Mouse (Mus musculus) leukemia stem cell, adult 10-12 weeks (primary cell): Measurements from ENCODE around the gene Atf5. TPM values are rescaled to one million over a fixed set of nuclear protein-coding genes. Genes with fewer than 3 reads are reported as not detected.

Experiments used
- polyA plus RNA-seq: library from polyadenylated mRNA; stranded (reverse); fragments of >175 nt; gene quantifications from 2 replicates; pipeline ENCODE4 v1.2.3, GENCODE M21; 2012; ENCODE audit warnings: low replicate concordance

Gene Atf5
- polyA plus RNA-seq = 316 and 493 TPM in 2 replicates

DNA sequence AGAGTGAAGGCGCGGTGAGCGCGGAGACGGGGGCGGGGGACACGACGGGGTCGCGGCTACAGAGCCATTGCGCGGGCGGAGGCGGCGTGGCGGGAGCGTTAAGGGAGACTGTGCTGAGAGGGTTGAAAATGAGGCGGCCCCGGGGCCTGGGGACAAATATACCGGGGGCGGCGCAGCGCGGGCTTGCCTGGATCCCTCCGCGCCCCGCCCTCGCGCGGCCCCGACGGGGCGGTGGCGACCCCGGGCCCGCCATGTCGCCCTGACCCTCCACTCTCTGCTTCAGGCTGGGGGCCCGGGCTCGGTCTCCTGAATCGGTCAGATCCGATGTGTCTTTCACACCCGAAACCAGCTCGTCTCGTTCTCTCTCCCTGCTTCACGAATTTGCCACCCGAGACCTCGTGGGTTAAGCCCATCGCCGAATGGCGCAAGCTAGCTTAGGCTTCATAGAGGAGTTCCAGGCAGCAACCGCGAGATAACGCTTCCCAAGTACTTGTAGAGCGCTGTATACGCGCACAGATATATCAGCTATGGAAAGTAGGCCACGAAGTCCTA lies at the start of gene Atf5:
Gene Atf5, minus strand, starts transcription at position 189 of the 552 bp plus-strand sequence.

DNA sequence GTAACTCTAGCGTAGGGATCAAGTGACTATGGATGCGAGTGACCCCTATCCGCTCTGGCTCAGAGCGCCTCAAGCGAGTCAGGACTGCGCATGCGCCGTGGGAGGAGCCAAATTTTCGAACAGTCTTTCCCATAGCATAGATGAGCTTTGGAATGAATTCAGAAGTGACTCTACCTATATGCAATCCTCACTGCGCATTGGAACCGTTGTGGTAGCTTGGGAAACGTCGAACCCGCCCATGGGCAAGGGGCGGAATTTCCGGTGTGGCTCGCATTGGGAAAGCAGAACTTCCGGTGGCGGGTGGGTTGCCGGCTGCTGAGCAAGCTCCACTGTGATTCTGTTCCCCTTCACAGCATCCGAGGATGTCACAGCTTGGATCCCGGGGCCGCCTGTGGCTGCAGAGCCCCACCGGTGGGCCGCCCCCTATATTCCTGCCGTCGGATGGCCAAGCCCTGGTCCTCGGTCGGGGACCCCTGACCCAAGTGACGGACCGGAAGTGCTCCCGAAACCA lies 40.6 kb upstream of the Atf5 start, which contains the start of gene Pnkp:
Gene Pnkp, plus strand, starts transcription at position 98 of the 511 bp plus-strand sequence.

DNA sequence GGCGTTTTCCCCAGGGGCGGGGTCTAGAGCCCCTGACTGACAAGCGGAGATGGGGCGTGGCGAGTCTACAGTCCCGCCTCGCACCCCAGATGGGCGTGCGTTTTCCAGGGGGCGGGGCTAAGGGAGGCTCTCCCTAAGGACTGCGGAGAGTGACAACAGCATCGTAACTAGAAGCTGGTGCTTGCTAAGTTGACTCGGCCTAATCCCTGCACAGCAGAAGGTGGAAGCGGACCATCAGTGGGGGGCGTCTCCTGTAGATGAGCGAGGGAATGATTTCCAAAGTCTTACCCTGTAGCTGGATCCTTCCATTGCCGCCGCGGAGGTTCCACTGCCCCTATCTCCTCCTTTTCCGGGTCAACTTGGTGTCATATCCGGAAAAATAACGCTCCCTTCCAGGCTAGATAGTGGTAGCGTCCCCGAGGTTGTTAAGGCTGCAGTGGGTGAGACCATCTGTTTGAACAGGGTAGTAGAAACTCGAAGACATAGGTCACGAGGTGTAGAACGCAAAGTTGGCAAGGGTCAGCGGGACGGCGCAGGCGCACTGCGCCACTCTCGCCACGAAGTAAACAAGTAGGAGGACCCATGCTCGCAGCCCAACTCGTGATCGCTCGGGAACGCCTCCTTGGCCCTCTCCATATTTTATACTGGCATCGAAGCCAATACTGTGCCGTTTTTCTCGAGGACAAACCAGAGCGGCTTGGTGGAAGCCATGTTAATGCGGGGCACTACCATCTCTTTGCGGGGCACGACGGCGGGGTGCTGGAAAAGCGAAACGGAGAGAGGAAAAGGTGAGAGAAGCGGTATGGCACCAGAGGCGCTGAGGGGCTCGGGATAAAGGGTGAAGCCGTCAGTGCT lies 32.3 kb upstream of the Atf5 start, which contains the start of the genes Akt1s1 and Tbc1d17:
Gene Akt1s1, plus strand, starts transcription at position 431 of the 855 bp plus-strand sequence.
Gene Tbc1d17, minus strand, starts transcription at position 519 of the 855 bp plus-strand sequence.

DNA sequence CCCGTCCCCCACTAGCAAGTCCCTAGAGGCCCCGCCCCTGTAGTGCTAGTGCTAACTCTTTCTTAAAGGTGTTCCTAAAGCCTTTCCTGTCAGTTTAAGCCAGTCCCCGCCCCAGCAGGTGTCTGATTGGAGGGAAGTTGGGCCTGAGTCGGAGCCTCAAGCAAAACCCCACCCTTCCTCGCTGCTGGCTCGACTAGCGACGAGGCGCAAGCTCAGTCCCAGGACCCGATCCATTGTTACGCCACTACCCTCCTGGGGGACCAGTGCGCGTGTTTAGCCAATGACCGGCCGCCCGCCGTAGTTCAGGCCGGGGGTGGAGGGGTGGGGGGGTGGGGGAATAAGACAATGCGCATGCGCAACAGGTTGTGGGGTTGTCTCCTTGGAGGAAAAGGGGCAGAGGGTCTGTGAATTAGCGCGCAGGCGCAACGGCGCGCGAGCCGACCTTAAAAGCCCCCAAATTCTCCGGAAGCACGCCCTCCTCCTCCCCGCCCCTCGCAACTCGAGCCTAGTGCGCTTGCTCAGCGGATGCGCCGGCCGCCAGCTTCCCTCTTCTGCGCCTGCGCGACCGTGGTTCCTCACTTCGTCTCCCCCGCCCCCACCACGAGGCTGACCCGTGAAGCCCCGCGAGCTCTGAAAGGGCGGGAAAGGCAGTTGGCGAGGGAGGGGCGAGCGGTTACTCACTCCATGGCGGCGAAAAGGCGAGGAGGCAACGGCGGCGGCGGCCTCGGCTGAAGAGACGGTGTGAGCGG lies 563 bp downstream of the Atf5 start, which contains the start of the genes Nup62 and Il4i1:
Gene Nup62, plus strand, starts transcription at position 368 of the 749 bp plus-strand sequence.
Gene Il4i1, plus strand, starts transcription at position 667 of the 749 bp plus-strand sequence.

Other genes with a start within 250 kb of the Atf5 start
- gene Napsa, start 244.3 kb downstream of the Atf5 start, polyA plus RNA-seq = 13.3 and 28.4 TPM in 2 replicates
- gene Kcnc3, start 226.0 kb downstream of the Atf5 start, polyA plus RNA-seq = 3.2 and 3.3 TPM in 2 replicates
- gene Myh14, start 145.8 kb downstream of the Atf5 start, polyA plus RNA-seq = 0.11 and 0.28 TPM in 2 replicates
- gene Izumo2, start 107.9 kb downstream of the Atf5 start, polyA plus RNA-seq = not detected in 2 replicates
- 56.2 and 60.7 TPM in 2 replicates for gene Vrk3, start 68.2 kb downstream of the Atf5 start, polyA plus RNA-seq
- 0.19 TPM in 1 of 2 replicates, not detected in the other for gene Zfp473, start 65.6 kb downstream of the Atf5 start, polyA plus RNA-seq
- 34.9 and 262 TPM in 2 replicates for gene Nup62, start 570 bp downstream of the Atf5 start, polyA plus RNA-seq
- gene Il4i1, start 271 bp downstream of the Atf5 start, polyA plus RNA-seq = 32.0 and 50.1 TPM in 2 replicates
- gene Akt1s1, start 32.3 kb upstream of the Atf5 start, polyA plus RNA-seq = 700 and 1,277 TPM in 2 replicates
- 84.2 and 127 TPM in 2 replicates for gene Tbc1d17, start 32.4 kb upstream of the Atf5 start, polyA plus RNA-seq
- gene Pnkp, start 40.5 kb upstream of the Atf5 start, polyA plus RNA-seq = 44.0 and 47.7 TPM in 2 replicates
- gene Ptov1, start 53.1 kb upstream of the Atf5 start, polyA plus RNA-seq = 43.6 and 56.8 TPM in 2 replicates
- gene Med25, start 76.1 kb upstream of the Atf5 start, polyA plus RNA-seq = 556 and 706 TPM in 2 replicates
- 65.8 and 103 TPM in 2 replicates for gene Fuz, start 79.4 kb upstream of the Atf5 start, polyA plus RNA-seq
- gene Ap2a1, start 112.8 kb upstream of the Atf5 start, polyA plus RNA-seq = 202 and 215 TPM in 2 replicates
- 0.42 TPM in 1 of 2 replicates, not detected in the other for gene Tsks, start 126.5 kb upstream of the Atf5 start, polyA plus RNA-seq
- 12.5 and 13.7 TPM in 2 replicates for gene Cpt1c, start 158.2 kb upstream of the Atf5 start, polyA plus RNA-seq
- 27.7 and 67.9 TPM in 2 replicates for gene Prmt1, start 169.9 kb upstream of the Atf5 start, polyA plus RNA-seq
- 87.3 and 130 TPM in 2 replicates for gene Irf3, start 181.0 kb upstream of the Atf5 start, polyA plus RNA-seq
- 87.8 and 102 TPM in 2 replicates for gene Bcl2l12, start 182.1 kb upstream of the Atf5 start, polyA plus RNA-seq
- gene Scaf1, start 199.7 kb upstream of the Atf5 start, polyA plus RNA-seq = 217 and 410 TPM in 2 replicates
- 5.5 and 13.5 TPM in 2 replicates for gene Rras, start 201.3 kb upstream of the Atf5 start, polyA plus RNA-seq
- 79.4 and 112 TPM in 2 replicates for gene Prr12, start 236.2 kb upstream of the Atf5 start, polyA plus RNA-seq
- 116 and 136 TPM in 2 replicates for gene Nosip, start 245.8 kb upstream of the Atf5 start, polyA plus RNA-seq
- gene Prrg2, start 246.0 kb upstream of the Atf5 start, polyA plus RNA-seq = 37.4 and 43.1 TPM in 2 replicates